Mouse (Mus musculus) hindbrain, embryonic 16.5 days (tissue): ENCODE measurements at regions not wholly inside any gene's neighbourhood (a gene's known extent, or its start where the extent isn't known, plus 50 kb on each side); places are given as distances from the start of the nearest gene placed in this dataset.

Experiments used
- ATAC-seq: fragments of 200-750 bp; cut with Nextera tagmentation; 2 replicates; pipeline ENCODE4 v1.8.0; 2017; ENCODE audit warnings: moderate TSS enrichment, moderate library complexity
- H3K27ac ChIP-seq: fragments of 300-500 bp; sonication (generic); 2 replicates; pipeline ENCODE4 v1.5.1; 2014; ENCODE audit warnings: low read depth, mild to moderate bottlenecking, control low read depth, low read length, moderate library complexity
- H3K27me3 ChIP-seq: fragments of 300-500 bp; sonication (generic); replicated peaks from 2 replicates; pipeline ENCODE4 v1.6.1; 2014; ENCODE audit warnings: low read length; ENCODE audit not compliant: control insufficient read depth, insufficient read depth
- H3K36me3 ChIP-seq: fragments of 300-500 bp; sonication (generic); 2 replicates; pipeline ENCODE4 v1.6.1; 2014; ENCODE audit warnings: mild to moderate bottlenecking, low read length, moderate library complexity, mixed read lengths; ENCODE audit not compliant: control insufficient read depth, insufficient read depth
- H3K4me1 ChIP-seq: fragments of 300-500 bp; sonication (generic); 2 replicates; pipeline ENCODE4 v1.6.1; 2014; ENCODE audit warnings: low read depth, low read length; ENCODE audit not compliant: control insufficient read depth, insufficient read depth
- H3K4me2 ChIP-seq: fragments of 300-500 bp; sonication (generic); 2 replicates; pipeline ENCODE4 v1.6.1; 2014; ENCODE audit warnings: mild to moderate bottlenecking, low read length, control low read depth, moderate library complexity
- H3K4me3 ChIP-seq: fragments of 300-500 bp; sonication (generic); 2 replicates; pipeline ENCODE4 v1.5.1; 2014; ENCODE audit warnings: mild to moderate bottlenecking, low read length, control low read depth, moderate library complexity
- H3K9ac ChIP-seq: fragments of 300-500 bp; sonication (generic); 2 replicates; pipeline ENCODE4 v1.6.1; 2014; ENCODE audit warnings: low read depth, mild to moderate bottlenecking, control low read depth, low read length, moderate library complexity
- H3K9me3 ChIP-seq: fragments of 300-500 bp; sonication (generic); 2 replicates; pipeline ENCODE4 v1.6.1; 2014; ENCODE audit warnings: mild to moderate bottlenecking, low read length, moderate library complexity; ENCODE audit not compliant: control insufficient read depth
- WGBS: fragments of 180-500 bp; shearing (Covaris S2); extraction: QIAGEN DNeasy Blood & Tissue Kit; methylation state at CpG from one replicate; pipeline ENCODE4 v1.1.7; 2014; 5-methylcytosine and 5-hydroxymethylcytosine counted together

DNA sequence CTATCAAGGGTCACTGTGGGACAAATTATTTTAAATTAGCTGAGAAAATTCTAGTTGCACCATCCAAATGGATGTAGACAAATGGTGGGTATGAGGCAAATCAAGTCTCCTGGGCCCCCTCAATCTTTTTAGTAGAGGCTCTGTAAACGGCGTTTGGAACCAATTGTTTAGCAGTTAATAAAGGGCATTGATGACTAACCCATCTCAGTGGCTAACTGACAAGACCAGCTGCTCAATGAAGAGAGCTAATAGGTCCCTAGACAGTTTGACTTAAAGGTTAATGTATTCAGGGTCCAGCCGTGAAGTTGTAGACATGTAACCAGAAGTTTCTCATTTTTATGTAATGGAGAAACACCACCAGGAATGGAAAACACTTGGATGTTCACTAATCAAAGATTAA, 332.6 kb upstream of the Gm21961 start:
- Histone ChIP-seq H3K27ac (no peak overlapping the region), H3K9me3 (no peaks in the 10 kb centered on the region), H3K4me2 (no peak overlapping the region), H3K4me3 (no peak overlapping the region), H3K4me1 (no peaks in the 10 kb centered on the region), H3K9ac (no peak overlapping the region), H3K36me3 (no peaks in the 10 kb centered on the region), H3K27me3 (no peaks in the 10 kb centered on the region)
- no peak for ATAC-seq
- WGBS = 37% methylated on average over 3 of the region's 3 CpGs

DNA sequence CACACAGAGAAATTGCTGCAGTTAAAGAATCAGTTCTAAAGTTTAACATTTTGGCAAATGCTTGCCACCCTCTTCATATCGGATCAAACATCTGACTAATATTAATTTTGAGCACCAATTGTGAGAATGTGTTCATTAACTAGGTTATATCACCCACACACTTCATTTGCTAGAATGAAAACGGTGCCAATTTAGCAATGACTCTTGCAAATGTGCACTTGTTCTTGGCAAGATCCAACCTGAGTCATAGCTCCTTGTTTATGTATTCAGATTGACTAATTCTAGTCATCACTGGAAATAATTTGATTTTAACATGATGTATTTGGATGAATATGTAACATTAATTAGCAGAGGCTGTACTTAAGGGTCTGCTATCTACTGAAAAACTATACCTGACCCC, 327.8 kb upstream of the Gm21961 start:
- Histone ChIP-seq H3K4me1 (no peaks in the 10 kb centered on the region), H3K27me3 (no peaks in the 10 kb centered on the region), H3K4me3 (no peak overlapping the region), H3K36me3 (no peaks in the 10 kb centered on the region), H3K4me2 (no peak overlapping the region), H3K9ac (no peak overlapping the region), H3K27ac (no peak overlapping the region), H3K9me3 (no peaks in the 10 kb centered on the region)
- WGBS = 75% methylated on average over 2 of the region's 2 CpGs
- ATAC-seq = no peak

- no peak overlapping the region for H3K9ac ChIP-seq
- no peak for ATAC-seq
- no peak overlapping the region for H3K4me2 ChIP-seq
- H3K27me3 ChIP-seq = no peaks in the 10 kb centered on the region
- no peak overlapping the region for H3K27ac ChIP-seq
- no peaks in the 10 kb centered on the region for H3K36me3 ChIP-seq
- H3K9me3 ChIP-seq = no peaks in the 10 kb centered on the region
- H3K4me1 ChIP-seq = no peaks in the 10 kb centered on the region
- H3K4me3 ChIP-seq = no peak overlapping the region
- 89% methylated on average over 2 of the region's 2 CpGs for WGBS
Measured at GRCm38 (mm10) chr15:65334076-65334475, 319.4 kb upstream of the Gm21961 start.

DNA sequence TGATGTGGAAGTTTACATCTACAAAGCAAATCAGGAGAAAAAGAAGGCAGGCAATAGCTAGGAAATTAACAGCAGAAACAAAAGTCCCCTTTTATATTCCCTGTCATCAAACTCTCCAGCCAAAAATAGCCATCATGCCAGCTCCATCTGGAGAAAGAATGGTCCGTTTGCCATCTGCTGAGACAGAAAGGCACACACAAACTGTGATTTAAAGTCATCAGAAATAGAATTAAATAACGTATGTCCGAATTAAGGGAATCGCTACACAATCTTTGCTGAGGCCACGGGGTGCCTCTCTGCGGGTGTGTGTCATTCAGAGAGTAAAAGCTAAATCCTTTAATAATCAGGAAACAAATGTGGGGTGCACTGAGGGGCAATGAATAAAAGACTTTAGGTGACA, 293.4 kb upstream of the Gm21961 start:
- Histone ChIP-seq H3K9me3 (no peaks in the 10 kb centered on the region), H3K27me3 (no peaks in the 10 kb centered on the region), H3K27ac (no peak overlapping the region), H3K9ac (no peak overlapping the region), H3K36me3 (no peaks in the 10 kb centered on the region), H3K4me2 (no peak overlapping the region), H3K4me3 (no peak overlapping the region), H3K4me1 (no peaks in the 10 kb centered on the region)
- ATAC-seq = no peak
- WGBS = 40% methylated on average over 6 of the region's 6 CpGs

DNA sequence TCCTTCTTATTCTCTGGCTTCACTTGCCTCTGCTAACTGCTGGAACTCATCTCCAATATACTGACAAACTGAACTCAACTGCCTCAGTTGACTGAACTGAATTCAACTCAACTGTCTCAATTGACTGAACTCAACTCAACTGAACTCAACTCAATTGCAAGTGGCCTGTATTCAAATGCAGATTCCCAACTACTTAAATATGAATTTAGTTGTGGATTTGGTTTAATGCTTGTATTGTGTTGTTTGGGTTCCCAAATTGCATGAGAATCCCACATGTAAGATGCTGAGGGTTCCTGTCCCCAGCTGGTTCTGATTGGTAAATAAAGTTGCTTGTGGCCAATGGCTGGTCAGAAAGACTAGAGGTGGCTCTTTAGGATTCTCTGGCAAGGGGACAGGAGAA, 244.1 kb upstream of the Gm21961 start:
- H3K27me3 ChIP-seq = no peaks in the 10 kb centered on the region
- H3K36me3 ChIP-seq = no peaks in the 10 kb centered on the region
- H3K9ac ChIP-seq = no peak overlapping the region
- no peak overlapping the region for H3K4me3 ChIP-seq
- ATAC-seq = no peak
- H3K4me1 ChIP-seq = no peaks in the 10 kb centered on the region
- H3K9me3 ChIP-seq = no peaks in the 10 kb centered on the region
- no peak overlapping the region for H3K4me2 ChIP-seq
- H3K27ac ChIP-seq = no peak overlapping the region

- no peaks in the 10 kb centered on the region for H3K36me3 ChIP-seq
- no peak overlapping the region for H3K4me2 ChIP-seq
- H3K27me3 ChIP-seq = no peaks in the 10 kb centered on the region
- H3K27ac ChIP-seq = no peak overlapping the region
- H3K9me3 ChIP-seq = no peaks in the 10 kb centered on the region
- H3K4me1 ChIP-seq = no peaks in the 10 kb centered on the region
- H3K9ac ChIP-seq = no peak overlapping the region
- H3K4me3 ChIP-seq = no peak overlapping the region
- 0 out of 2 replicates have a peak, but pooled peaks have one; percentile 30 for ATAC-seq
Measured at GRCm38 (mm10) chr15:65222504-65222903, 207.8 kb upstream of the Gm21961 start.

- H3K9me3 ChIP-seq = no peaks in the 10 kb centered on the region
- no peak overlapping the region for H3K4me2 ChIP-seq
- H3K4me3 ChIP-seq = no peak overlapping the region
- no peak overlapping the region for H3K27ac ChIP-seq
- ATAC-seq = no peak
- H3K36me3 ChIP-seq = no peaks in the 10 kb centered on the region
- H3K4me1 ChIP-seq = no peaks in the 10 kb centered on the region
- no peak overlapping the region for H3K9ac ChIP-seq
- no peaks in the 10 kb centered on the region for H3K27me3 ChIP-seq
- WGBS = 92% methylated on average over 2 of the region's 2 CpGs
Measured at GRCm38 (mm10) chr15:65217908-65218307, 203.2 kb upstream of the Gm21961 start.

DNA sequence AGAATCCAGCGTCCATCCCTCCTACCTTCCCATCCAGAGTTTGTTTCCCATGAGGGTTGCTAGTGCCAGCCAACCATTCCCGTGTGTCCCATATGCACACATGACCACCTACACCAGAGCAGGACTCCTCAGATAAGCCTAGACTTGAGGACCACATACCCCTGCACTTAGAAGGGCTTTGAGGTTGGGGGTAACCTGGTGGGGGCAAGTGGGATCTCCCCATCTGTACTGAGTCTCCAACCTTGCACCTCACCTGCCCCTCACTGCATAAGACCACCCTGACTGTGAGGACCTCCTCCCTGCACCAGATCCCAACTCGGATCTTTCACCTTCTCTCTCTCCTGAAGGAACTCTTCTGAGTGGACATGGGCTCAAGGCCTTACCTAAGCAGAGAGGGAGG, 181.6 kb upstream of the Gm21961 start:
- WGBS = 85% methylated on average over 3 of the region's 3 CpGs
- no peak overlapping the region for H3K9ac ChIP-seq
- H3K27ac ChIP-seq = no peak overlapping the region
- no peak overlapping the region for H3K4me3 ChIP-seq
- no peak for ATAC-seq
- H3K36me3 ChIP-seq = no peaks in the 10 kb centered on the region
- H3K4me1 ChIP-seq = no peaks in the 10 kb centered on the region
- H3K4me2 ChIP-seq = no peak overlapping the region
- no peaks in the 10 kb centered on the region for H3K27me3 ChIP-seq
- no peaks in the 10 kb centered on the region for H3K9me3 ChIP-seq

DNA sequence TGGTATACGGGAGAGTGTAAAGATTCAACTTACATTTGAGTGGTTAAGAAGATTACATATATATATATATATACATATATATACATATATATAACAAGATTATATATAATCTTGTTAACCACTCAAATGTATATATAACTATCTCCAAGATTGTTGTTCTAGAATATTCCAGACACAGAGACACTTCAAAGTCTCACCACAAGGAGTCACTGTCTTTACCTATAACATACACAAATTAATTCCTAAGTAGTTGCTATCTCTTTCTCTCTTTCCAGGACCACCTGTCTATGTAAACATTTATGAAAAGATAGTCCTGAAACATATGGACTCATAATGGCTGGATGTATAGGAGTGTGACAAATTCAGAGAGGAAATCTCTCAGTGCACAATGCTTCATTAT, 178.9 kb upstream of the Gm21961 start:
- Histone ChIP-seq H3K4me3 (no peak overlapping the region), H3K27ac (no peak overlapping the region), H3K36me3 (no peaks in the 10 kb centered on the region), H3K9me3 (no peaks in the 10 kb centered on the region), H3K4me1 (no peaks in the 10 kb centered on the region), H3K4me2 (no peak overlapping the region), H3K9ac (no peak overlapping the region), H3K27me3 (no peaks in the 10 kb centered on the region)
- WGBS = 91% methylated on average over 1 of the region's 1 CpGs
- no peak for ATAC-seq
